Mouse (Mus musculus) forebrain, embryonic 13.5 days (tissue): Measurements from ENCODE around the gene Sez6l. TPM values are rescaled to one million over a fixed set of nuclear protein-coding genes. Genes with fewer than 3 reads are reported as not detected.

ENCODE experiments used
- ATAC-seq: fragments of 200-750 bp; cut with Nextera tagmentation; 2 replicates; pipeline ENCODE4 v1.8.0; 2017
- H3K27ac ChIP-seq: fragments of 300-500 bp; sonication (generic); 2 replicates; pipeline ENCODE4 v1.5.1; 2015; ENCODE audit warnings: inconsistent platforms, mild to moderate bottlenecking, moderate library complexity
- H3K27me3 ChIP-seq: fragments of 300-500 bp; sonication (generic); 2 replicates; pipeline ENCODE4 v1.6.1; 2015; ENCODE audit warnings: mild to moderate bottlenecking, inconsistent platforms
- H3K36me3 ChIP-seq: fragments of 300-500 bp; sonication (generic); 2 replicates; pipeline ENCODE4 v1.6.1; 2015; ENCODE audit warnings: mild to moderate bottlenecking, inconsistent platforms; ENCODE audit not compliant: poor library complexity, severe bottlenecking
- H3K4me1 ChIP-seq: fragments of 300-500 bp; sonication (generic); 2 replicates; pipeline ENCODE4 v1.6.1; 2015; ENCODE audit warnings: inconsistent platforms
- H3K4me2 ChIP-seq: fragments of 300-500 bp; sonication (generic); 2 replicates; pipeline ENCODE4 v1.6.1; 2015; ENCODE audit warnings: inconsistent platforms, mild to moderate bottlenecking, moderate library complexity
- H3K4me3 ChIP-seq: fragments of 300-500 bp; sonication (generic); 2 replicates; pipeline ENCODE4 v1.5.1; 2015; ENCODE audit warnings: mild to moderate bottlenecking, inconsistent platforms
- H3K9ac ChIP-seq: fragments of 300-500 bp; sonication (generic); 2 replicates; pipeline ENCODE4 v1.6.1; 2015; ENCODE audit warnings: mild to moderate bottlenecking, inconsistent platforms
- H3K9me3 ChIP-seq: fragments of 300-500 bp; sonication (generic); replicated peaks from 2 replicates; pipeline ENCODE4 v1.6.1; 2016; ENCODE audit warnings: inconsistent platforms
- WGBS: fragments of 180-500 bp; shearing (Covaris S2); methylation state at CpG from one replicate; pipeline ENCODE4 v1.1.7; 2015; 5-methylcytosine and 5-hydroxymethylcytosine counted together
- polyA plus RNA-seq: library from polyadenylated mRNA; unstranded; fragments of >200 nt; fragmentation: Nextera tagmentation; extraction: Ambion mirVana; gene quantifications from 2 replicates; pipeline ENCODE4 v1.2.1, GENCODE M21; 2015

The Sez6l gene
- polyA plus RNA-seq, 1 experiment from 2014 or later, result 22.5 TPM

DNA sequence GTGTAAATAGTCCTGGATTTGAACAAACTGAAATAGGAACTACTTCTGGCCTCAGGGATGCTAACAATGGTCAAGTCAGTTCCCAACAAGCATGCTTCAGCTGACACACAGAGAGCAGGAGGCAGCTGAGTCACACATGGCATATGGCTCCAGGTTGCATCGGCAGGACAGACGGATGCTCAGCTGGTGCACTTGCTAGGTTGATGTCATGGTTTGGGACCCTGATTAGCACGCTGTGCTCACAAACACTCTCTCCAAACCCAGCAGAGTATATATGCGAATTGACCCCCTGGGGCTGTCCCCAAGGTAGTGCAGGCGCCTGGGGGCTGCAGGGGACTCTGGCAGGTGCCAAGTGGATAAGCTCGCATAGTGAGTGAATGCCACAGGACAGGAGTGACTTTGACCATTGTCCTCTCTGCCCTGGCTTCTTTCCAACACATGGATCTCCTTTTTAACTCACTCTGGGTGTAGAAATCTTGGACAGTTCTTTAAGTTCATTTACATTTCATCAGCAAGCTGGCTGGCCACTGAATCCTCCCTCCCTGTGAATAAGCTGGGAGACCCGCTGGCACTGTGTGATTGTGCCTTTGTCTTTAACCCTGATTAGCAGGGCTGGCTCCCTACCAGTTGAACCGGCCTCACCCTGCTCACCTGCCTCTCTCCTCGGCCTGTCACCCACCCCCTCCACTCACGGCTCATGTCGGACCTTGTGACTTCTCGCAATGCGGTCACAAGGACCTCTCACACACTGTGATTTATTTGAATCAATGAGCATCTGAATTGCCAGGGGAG is 91.9 kb downstream of the Sez6l start:
- Histone ChIP-seq H3K9ac (peak overlapping the region; percentile 48), H3K9me3 (no peaks in the 10 kb centered on the region), H3K27ac (peak overlapping the region; percentile 83), H3K27me3 (no peaks in the 10 kb centered on the region), H3K4me3 (no peak overlapping the region), H3K36me3 (no peaks in the 10 kb centered on the region), H3K4me1 (peaks cover 58% of the 10 kb centered on the region), H3K4me2 (peak overlapping the region; percentile 35)
- 6% methylated on average over 13 of the region's 13 CpGs for WGBS
- peak; percentile 48 for ATAC-seq

GRCm38 (mm10) chr5:112483030-112483429 is 94.0 kb downstream of the Sez6l start:
- Histone ChIP-seq H3K4me1 (peaks cover 60% of the 10 kb centered on the region), H3K9me3 (no peaks in the 10 kb centered on the region), H3K4me3 (no peak overlapping the region), H3K27me3 (no peaks in the 10 kb centered on the region), H3K4me2 (no peak overlapping the region; the same call in 1 of the 2 replicates), H3K36me3 (no peaks in the 10 kb centered on the region), H3K9ac (no peak overlapping the region; the same call in 1 of the 2 replicates), H3K27ac (no peak overlapping the region)
- 85% methylated on average over 8 of the region's 8 CpGs for WGBS
- no peak for ATAC-seq

DNA sequence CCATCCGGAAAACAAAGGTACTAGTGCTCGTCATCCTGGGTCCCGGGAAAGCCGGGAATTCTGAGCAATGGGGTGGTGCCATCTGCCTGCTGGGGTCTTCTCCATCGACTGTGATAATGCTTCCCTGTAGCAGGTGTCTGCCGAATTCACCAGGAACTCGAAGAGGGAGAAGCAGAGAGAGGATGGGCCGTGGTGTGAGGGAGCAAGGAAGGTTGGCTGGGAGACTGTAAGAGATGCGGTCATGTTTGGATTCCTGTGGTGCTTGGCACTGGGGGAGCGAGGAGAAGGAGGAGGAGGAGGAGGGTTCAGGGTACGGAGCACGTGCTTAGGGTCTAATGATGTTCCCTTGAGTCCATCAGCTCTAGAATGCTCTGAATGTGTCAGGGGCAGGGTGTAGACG is 94.4 kb downstream of the Sez6l start:
- Histone ChIP-seq H3K27ac (peak overlapping the region; percentile 76), H3K4me2 (peak overlapping the region; percentile 40), H3K4me3 (no peak overlapping the region), H3K27me3 (no peaks in the 10 kb centered on the region), H3K4me1 (peaks cover 65% of the 10 kb centered on the region), H3K9ac (no peak overlapping the region; the same call in 1 of the 2 replicates), H3K36me3 (no peaks in the 10 kb centered on the region), H3K9me3 (no peaks in the 10 kb centered on the region)
- 36% methylated on average over 13 of the region's 13 CpGs for WGBS
- ATAC-seq, result peak; percentile 7; the same call in 1 of the 2 replicates

DNA sequence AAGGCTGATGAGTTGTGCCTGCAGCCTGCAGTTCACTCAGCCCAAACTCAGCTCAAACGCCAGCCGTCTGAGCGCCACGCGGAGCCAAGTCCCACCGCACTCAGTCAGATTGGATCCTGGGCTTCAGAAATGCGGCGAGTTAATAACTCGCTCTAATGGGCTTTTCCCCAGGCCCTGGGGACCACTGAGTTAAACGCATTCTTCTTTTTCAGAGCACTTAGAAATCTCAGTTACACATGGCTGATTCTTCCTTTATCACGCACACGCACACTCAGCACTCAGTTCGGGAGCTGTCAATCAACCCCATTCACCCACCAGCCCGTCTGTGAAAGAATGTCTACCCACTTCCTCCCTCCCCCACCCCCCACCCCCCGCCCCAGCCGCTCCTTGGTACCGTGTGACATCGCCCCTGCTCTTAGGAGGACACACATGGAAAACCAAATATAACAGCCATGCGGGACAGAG is 95.0 kb downstream of the Sez6l start:
- Histone ChIP-seq H3K4me2 (peak overlapping the region; percentile 40), H3K36me3 (no peaks in the 10 kb centered on the region), H3K4me1 (peaks cover 69% of the 10 kb centered on the region), H3K27ac (peak overlapping the region; percentile 76), H3K27me3 (no peaks in the 10 kb centered on the region), H3K9me3 (no peaks in the 10 kb centered on the region), H3K4me3 (no peak overlapping the region), H3K9ac (no peak overlapping the region)
- 2% methylated on average over 18 of the region's 19 CpGs for WGBS
- ATAC-seq, result peak; percentile 80

DNA sequence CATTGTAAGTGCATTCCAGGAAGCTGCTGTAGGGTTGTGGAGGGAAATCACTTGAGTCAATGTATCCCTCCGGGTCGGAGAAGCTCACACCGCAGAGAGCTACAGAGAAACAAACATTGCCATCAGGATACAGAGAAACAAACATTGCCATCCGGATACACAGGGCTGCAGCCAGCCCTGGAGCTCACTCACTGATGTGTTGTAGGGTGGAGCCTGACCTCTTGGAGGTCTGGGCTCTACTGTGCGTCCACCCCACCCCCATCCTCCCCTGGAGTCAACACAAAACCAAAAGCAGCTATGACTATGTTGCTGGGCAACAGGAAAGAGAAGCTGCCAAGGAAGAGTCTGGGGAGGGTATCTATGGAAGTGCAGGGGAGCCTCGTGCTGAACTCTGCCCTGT is 103.5 kb downstream of the Sez6l start:
- H3K4me1 ChIP-seq, result peaks cover 15% of the 10 kb centered on the region
- no peak overlapping the region for H3K4me2 ChIP-seq
- ATAC-seq, result no peak
- H3K4me3 ChIP-seq, result no peak overlapping the region
- 58% methylated on average over 6 of the region's 6 CpGs for WGBS
- H3K36me3 ChIP-seq, result peaks cover 21% of the 10 kb centered on the region
- H3K27ac ChIP-seq, result no peak overlapping the region
- H3K27me3 ChIP-seq, result no peaks in the 10 kb centered on the region
- no peak overlapping the region for H3K9ac ChIP-seq
- no peaks in the 10 kb centered on the region; the same call in 1 of the 2 replicates for H3K9me3 ChIP-seq

GRCm38 (mm10) chr5:112470144-112470543 is 106.8 kb downstream of the Sez6l start:
- no peak for ATAC-seq

DNA sequence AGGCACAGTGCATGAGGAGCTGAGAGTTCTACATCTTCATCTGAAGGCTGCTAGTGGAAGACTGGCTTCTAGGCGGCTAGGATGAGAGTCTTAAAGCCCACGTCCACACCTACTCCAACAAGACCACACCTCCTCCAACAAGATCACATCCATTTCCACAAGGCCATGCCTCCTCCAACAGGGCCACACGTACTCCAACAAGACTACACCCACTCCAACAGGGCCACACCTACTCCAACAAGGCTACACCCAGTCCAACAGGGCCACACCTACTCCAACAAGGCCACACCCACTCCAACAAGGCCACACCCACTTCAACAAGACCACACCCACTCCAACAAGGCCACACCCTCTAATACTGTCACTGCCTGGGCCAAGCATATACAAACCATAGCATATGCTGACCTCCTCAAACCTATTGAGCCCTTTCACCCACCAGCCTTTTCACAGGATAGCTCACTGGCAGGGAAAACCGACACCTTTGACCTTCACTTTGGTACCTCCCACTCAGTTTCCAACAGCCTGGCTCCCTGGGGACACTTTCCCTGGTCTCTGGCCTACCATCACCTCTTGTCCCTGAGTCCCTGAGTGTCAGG is 107.9 kb downstream of the Sez6l start:
- no peak overlapping the region for H3K4me2 ChIP-seq
- WGBS, result 88% methylated on average over 4 of the region's 4 CpGs
- no peaks in the 10 kb centered on the region for H3K27me3 ChIP-seq
- no peak for ATAC-seq
- H3K4me3 ChIP-seq, result no peak overlapping the region
- H3K9ac ChIP-seq, result no peak overlapping the region
- no peaks in the 10 kb centered on the region for H3K4me1 ChIP-seq
- H3K9me3 ChIP-seq, result no peaks in the 10 kb centered on the region; the same call in 1 of the 2 replicates
- peaks cover 28% of the 10 kb centered on the region for H3K36me3 ChIP-seq
- H3K27ac ChIP-seq, result no peak overlapping the region

More at GRCm38 (mm10) chr5:112470144-112470543, 106.8 kb downstream of the Sez6l start:
- no peak overlapping the region for H3K4me2 ChIP-seq
- H3K4me1 ChIP-seq, result no peaks in the 10 kb centered on the region
- no peak overlapping the region for H3K4me3 ChIP-seq
- no peaks in the 10 kb centered on the region; the same call in 1 of the 2 replicates for H3K9me3 ChIP-seq
- H3K36me3 ChIP-seq, result peaks cover 26% of the 10 kb centered on the region
- WGBS, result 72% methylated on average over 6 of the region's 6 CpGs
- H3K27ac ChIP-seq, result no peak overlapping the region
- no peaks in the 10 kb centered on the region for H3K27me3 ChIP-seq
- H3K9ac ChIP-seq, result no peak overlapping the region

GRCm38 (mm10) chr5:112466331-112466730 is 110.7 kb downstream of the Sez6l start:
- Histone ChIP-seq H3K4me3 (no peak overlapping the region), H3K27me3 (no peaks in the 10 kb centered on the region), H3K4me1 (no peaks in the 10 kb centered on the region), H3K36me3 (peaks cover 25% of the 10 kb centered on the region), H3K4me2 (no peak overlapping the region), H3K9me3 (no peaks in the 10 kb centered on the region; the same call in 1 of the 2 replicates), H3K27ac (0 out of 2 replicates have a peak overlapping the region, but pooled peaks have one; percentile 31), H3K9ac (peak overlapping the region; percentile 6; the same call in 1 of the 2 replicates)
- WGBS, result 57% methylated on average over 6 of the region's 6 CpGs
- no peak for ATAC-seq

GRCm38 (mm10) chr5:112459903-112460302 is 117.1 kb downstream of the Sez6l start:
- H3K36me3 ChIP-seq, result peaks cover 26% of the 10 kb centered on the region
- H3K4me1 ChIP-seq, result peaks cover 3% of the 10 kb centered on the region; the same call in 1 of the 2 replicates
- no peak for ATAC-seq
- WGBS, result 81% methylated on average over 3 of the region's 3 CpGs
- H3K4me3 ChIP-seq, result no peak overlapping the region
- no peak overlapping the region for H3K4me2 ChIP-seq
- H3K9ac ChIP-seq, result no peak overlapping the region
- H3K9me3 ChIP-seq, result no peaks in the 10 kb centered on the region
- no peak overlapping the region for H3K27ac ChIP-seq
- H3K27me3 ChIP-seq, result no peaks in the 10 kb centered on the region

DNA sequence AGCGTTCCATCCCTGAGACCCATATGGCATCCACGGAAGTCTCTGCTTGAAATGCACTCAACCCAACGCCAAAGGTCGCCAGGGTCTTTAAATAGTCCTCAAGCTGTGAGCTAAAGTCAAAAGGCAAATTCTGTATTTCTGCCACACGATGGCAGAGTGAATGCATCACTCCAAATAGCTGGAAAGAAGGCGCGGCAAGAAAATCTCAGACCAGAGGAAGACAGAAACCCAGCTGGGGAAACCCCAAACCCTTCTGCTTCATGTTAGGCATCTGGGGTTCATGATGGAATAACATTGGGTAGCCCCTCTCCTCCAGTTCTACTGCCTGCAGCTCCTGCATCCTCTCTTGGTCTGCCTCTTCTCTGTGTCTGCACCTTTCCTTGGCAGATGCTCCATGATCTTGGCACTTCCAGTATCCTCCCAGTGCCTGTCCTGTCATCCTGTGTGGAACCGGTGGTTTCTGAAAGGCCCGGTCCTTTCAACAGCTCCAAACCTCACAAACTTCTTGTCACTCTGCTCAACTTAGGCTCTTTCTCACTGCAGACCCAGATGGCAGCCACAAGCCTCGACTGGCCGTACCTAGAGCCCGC is 121.9 kb downstream of the Sez6l start:
- H3K36me3 ChIP-seq, result peaks cover 12% of the 10 kb centered on the region
- H3K9ac ChIP-seq, result no peak overlapping the region
- 67% methylated on average over 12 of the region's 12 CpGs for WGBS
- no peak overlapping the region for H3K27ac ChIP-seq
- no peak overlapping the region for H3K4me2 ChIP-seq
- H3K27me3 ChIP-seq, result no peaks in the 10 kb centered on the region
- ATAC-seq, result no peak
- H3K4me1 ChIP-seq, result peaks cover 2% of the 10 kb centered on the region; the same call in 1 of the 2 replicates
- no peaks in the 10 kb centered on the region for H3K9me3 ChIP-seq
- no peak overlapping the region for H3K4me3 ChIP-seq

DNA sequence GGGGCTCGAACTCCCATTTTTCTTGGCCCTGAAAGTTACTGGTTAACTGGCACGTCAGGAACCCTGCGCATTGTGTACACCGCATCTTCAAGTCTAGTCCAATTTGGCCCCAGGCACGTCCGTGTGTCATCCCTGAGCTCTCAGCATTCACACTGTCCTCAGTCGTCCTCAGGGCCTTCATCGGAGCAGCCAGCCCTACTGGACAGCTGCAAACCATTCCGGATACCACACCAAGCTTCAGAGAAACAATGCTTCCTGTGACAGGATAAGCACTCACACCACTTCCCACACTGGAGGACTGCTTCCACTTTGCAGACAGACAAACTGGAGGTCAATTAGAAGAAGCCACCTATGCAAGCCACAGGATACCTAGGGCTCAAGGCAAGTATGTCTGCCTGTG is 123.9 kb downstream of the Sez6l start:
- Histone ChIP-seq H3K9ac (no peak overlapping the region), H3K4me1 (no peaks in the 10 kb centered on the region), H3K27ac (no peak overlapping the region), H3K36me3 (peaks cover 12% of the 10 kb centered on the region), H3K4me2 (no peak overlapping the region), H3K9me3 (no peaks in the 10 kb centered on the region), H3K27me3 (no peaks in the 10 kb centered on the region), H3K4me3 (no peak overlapping the region)
- 87% methylated on average over 9 of the region's 9 CpGs for WGBS
- no peak for ATAC-seq
